Mouse (Mus musculus) E14TG2a.4 (cell line): ENCODE measurements at regions not wholly inside any gene's neighbourhood (a gene's known extent, or its start where the extent isn't known, plus 50 kb on each side); places are given as distances from the start of the nearest gene placed in this dataset.

ENCODE experiments used
- CTCF ChIP-seq: conservative IDR thresholded peaks from 2 replicates; pipeline ENCODE4 v1.5.1; 2014; ENCODE audit warnings: low read length
- NANOG ChIP-seq: IDR thresholded peaks from 2 replicates; pipeline ENCODE4 v1.6.1; 2014; ENCODE audit warnings: borderline replicate concordance, low read length, mixed read lengths

- TF ChIP-seq NANOG, result no peak
- no peak for TF ChIP-seq CTCF
Observed at GRCm38 (mm10) chr8:60736401-60736800, 103.8 kb downstream of the Mfap3l start.
